Mouse (Mus musculus): ENCODE data around the gene Tctex1d2.

GRCm38 (mm10) chr16:32464908-32465307, 45.4 kb downstream of the Tctex1d2 start:
- TF ChIP-seq CTCF (IDR thresholded peaks at IDR 0.05; ENCODE audit: extremely low read depth, insufficient read length, insufficient replicate concordance, low read depth, low read length) (no peak), POLR2A (IDR thresholded peaks at IDR 0.05; ENCODE audit: low read depth, low read length) (no peak)

Measured in small intestine, adult 2 months (tissue).